Mouse (Mus musculus): ENCODE results near the gene Zfp827. TPM values are rescaled to one million over a fixed set of nuclear protein-coding genes. Genes with fewer than 3 reads are reported as not detected.

The Zfp827 gene
- polyA plus RNA-seq, 1 experiment from 2014 or later = 13.2 TPM

GRCm38 (mm10) chr8:79073311-79073710 lies 45.1 kb downstream of the Zfp827 start:
- Histone ChIP-seq H3K4me1 (peaks cover 3% of the 10 kb centered on the region), H3K4me3 (replicated peaks) (no peak overlapping the region), H3K9me3 (no peaks in the 10 kb centered on the region), H3K27ac (no peak overlapping the region), H3K9ac (no peak overlapping the region), H3K36me3 (replicated peaks) (peaks cover 50% of the 10 kb centered on the region), H3K4me2 (no peak overlapping the region), H3K27me3 (no peaks in the 10 kb centered on the region)
- no peak for ATAC-seq (ENCODE audit: low FRiP score)
- WGBS = 90% methylated on average over 3 of the region's 3 CpGs

GRCm38 (mm10) chr8:79074986-79075385 lies 46.7 kb downstream of the Zfp827 start:
- WGBS = 95% methylated on average over 9 of the region's 9 CpGs
- no peak overlapping the region for H3K9ac ChIP-seq
- no peak overlapping the region for H3K4me3 ChIP-seq (replicated peaks)
- no peak overlapping the region for H3K4me2 ChIP-seq
- peaks cover 47% of the 10 kb centered on the region for H3K36me3 ChIP-seq (replicated peaks)
- no peak overlapping the region for H3K27ac ChIP-seq
- no peaks in the 10 kb centered on the region for H3K27me3 ChIP-seq
- H3K4me1 ChIP-seq = peaks cover 19% of the 10 kb centered on the region
- H3K9me3 ChIP-seq = no peaks in the 10 kb centered on the region
- ATAC-seq (ENCODE audit: low FRiP score) = no peak

- no peak for ATAC-seq (ENCODE audit: low FRiP score)
- WGBS = 88% methylated on average over 5 of the region's 5 CpGs
- Histone ChIP-seq H3K36me3 (replicated peaks) (peaks cover 35% of the 10 kb centered on the region), H3K27ac (no peak overlapping the region), H3K27me3 (no peaks in the 10 kb centered on the region), H3K4me3 (replicated peaks) (no peak overlapping the region), H3K9ac (no peak overlapping the region), H3K4me2 (no peak overlapping the region), H3K4me1 (peaks cover 21% of the 10 kb centered on the region), H3K9me3 (no peaks in the 10 kb centered on the region)
Measured at GRCm38 (mm10) chr8:79077256-79077655, 49.0 kb downstream of the Zfp827 start.

- Histone ChIP-seq H3K9me3 (no peaks in the 10 kb centered on the region), H3K27me3 (no peaks in the 10 kb centered on the region), H3K36me3 (replicated peaks) (peaks cover 33% of the 10 kb centered on the region), H3K27ac (peak overlapping the region; percentile 65), H3K4me2 (0 out of 2 replicates have a peak overlapping the region, but pooled peaks have one; percentile 1), H3K4me3 (replicated peaks) (no peak overlapping the region), H3K4me1 (peaks cover 21% of the 10 kb centered on the region), H3K9ac (peak overlapping the region; percentile 13; the same call in 1 of the 2 replicates)
- 20% methylated on average over 11 of the region's 11 CpGs for WGBS
- ATAC-seq (ENCODE audit: low FRiP score) = peak; percentile 76
Measured at GRCm38 (mm10) chr8:79078556-79079195, 50.4 kb downstream of the Zfp827 start.

GRCm38 (mm10) chr8:79079196-79079561 lies 50.9 kb downstream of the Zfp827 start:
- H3K27ac ChIP-seq = peak overlapping the region; percentile 33; the same call in 1 of the 2 replicates
- no peaks in the 10 kb centered on the region for H3K27me3 ChIP-seq
- peaks cover 21% of the 10 kb centered on the region for H3K4me1 ChIP-seq
- H3K4me2 ChIP-seq = 0 out of 2 replicates have a peak overlapping the region, but pooled peaks have one; percentile 1
- ATAC-seq (ENCODE audit: low FRiP score) = no peak
- H3K9ac ChIP-seq = no peak overlapping the region
- peaks cover 33% of the 10 kb centered on the region for H3K36me3 ChIP-seq (replicated peaks)
- WGBS = 66% methylated on average over 3 of the region's 3 CpGs
- H3K9me3 ChIP-seq = no peaks in the 10 kb centered on the region
- H3K4me3 ChIP-seq (replicated peaks) = no peak overlapping the region

GRCm38 (mm10) chr8:79080096-79080739 lies 52.0 kb downstream of the Zfp827 start:
- H3K27me3 ChIP-seq = no peaks in the 10 kb centered on the region
- no peak overlapping the region for H3K4me3 ChIP-seq (replicated peaks)
- H3K4me2 ChIP-seq = no peak overlapping the region
- ATAC-seq (ENCODE audit: low FRiP score) = no peak
- H3K9ac ChIP-seq = no peak overlapping the region
- H3K4me1 ChIP-seq = peaks cover 21% of the 10 kb centered on the region
- H3K36me3 ChIP-seq (replicated peaks) = peaks cover 25% of the 10 kb centered on the region
- WGBS = 79% methylated on average over 6 of the region's 6 CpGs
- no peak overlapping the region for H3K27ac ChIP-seq
- H3K9me3 ChIP-seq = no peaks in the 10 kb centered on the region

GRCm38 (mm10) chr8:79081333-79081732 lies 53.1 kb downstream of the Zfp827 start:
- Histone ChIP-seq H3K4me3 (replicated peaks) (no peak overlapping the region), H3K4me2 (no peak overlapping the region), H3K4me1 (peaks cover 21% of the 10 kb centered on the region), H3K9me3 (no peaks in the 10 kb centered on the region), H3K9ac (no peak overlapping the region), H3K36me3 (replicated peaks) (peaks cover 15% of the 10 kb centered on the region), H3K27me3 (no peaks in the 10 kb centered on the region), H3K27ac (no peak overlapping the region)
- WGBS = 96% methylated on average over 4 of the region's 4 CpGs
- ATAC-seq (ENCODE audit: low FRiP score) = no peak

GRCm38 (mm10) chr8:79081955-79082354 lies 53.7 kb downstream of the Zfp827 start:
- no peaks in the 10 kb centered on the region for H3K9me3 ChIP-seq
- WGBS = 86% methylated on average over 10 of the region's 10 CpGs

GRCm38 (mm10) chr8:79083461-79084358 lies 55.5 kb downstream of the Zfp827 start:
- no peak overlapping the region for H3K4me3 ChIP-seq (replicated peaks)
- no peak for ATAC-seq (ENCODE audit: low FRiP score)
- 81% methylated on average over 18 of the region's 18 CpGs for WGBS
- no peaks in the 10 kb centered on the region for H3K27me3 ChIP-seq
- H3K27ac ChIP-seq = no peak overlapping the region
- no peak overlapping the region for H3K4me2 ChIP-seq
- H3K36me3 ChIP-seq (replicated peaks) = peaks cover 24% of the 10 kb centered on the region
- H3K4me1 ChIP-seq = peaks cover 15% of the 10 kb centered on the region
- no peaks in the 10 kb centered on the region for H3K9me3 ChIP-seq
- no peak overlapping the region for H3K9ac ChIP-seq

More at GRCm38 (mm10) chr8:79081955-79082354, 53.7 kb downstream of the Zfp827 start:
- no peak for ATAC-seq (ENCODE audit: low FRiP score)
- Histone ChIP-seq H3K9ac (no peak overlapping the region), H3K4me3 (replicated peaks) (no peak overlapping the region), H3K4me2 (no peak overlapping the region), H3K27ac (no peak overlapping the region), H3K27me3 (no peaks in the 10 kb centered on the region), H3K4me1 (peaks cover 21% of the 10 kb centered on the region), H3K36me3 (replicated peaks) (peaks cover 20% of the 10 kb centered on the region)

GRCm38 (mm10) chr8:79084359-79084820 lies 56.2 kb downstream of the Zfp827 start:
- no peak for ATAC-seq (ENCODE audit: low FRiP score)
- H3K9me3 ChIP-seq = no peaks in the 10 kb centered on the region
- no peak overlapping the region for H3K4me2 ChIP-seq
- H3K27ac ChIP-seq = no peak overlapping the region
- WGBS = 88% methylated on average over 3 of the region's 3 CpGs
- H3K4me3 ChIP-seq (replicated peaks) = no peak overlapping the region
- H3K36me3 ChIP-seq (replicated peaks) = peaks cover 31% of the 10 kb centered on the region
- peaks cover 8% of the 10 kb centered on the region for H3K4me1 ChIP-seq
- no peak overlapping the region for H3K9ac ChIP-seq
- H3K27me3 ChIP-seq = no peaks in the 10 kb centered on the region

- Histone ChIP-seq H3K4me3 (replicated peaks) (no peak overlapping the region), H3K4me2 (no peak overlapping the region), H3K4me1 (peaks cover 4% of the 10 kb centered on the region; the same call in 1 of the 2 replicates), H3K9me3 (no peaks in the 10 kb centered on the region), H3K36me3 (replicated peaks) (peaks cover 24% of the 10 kb centered on the region), H3K27me3 (no peaks in the 10 kb centered on the region), H3K9ac (no peak overlapping the region), H3K27ac (no peak overlapping the region)
- no peak for ATAC-seq (ENCODE audit: low FRiP score)
- WGBS = 97% methylated on average over 4 of the region's 4 CpGs
Measured at GRCm38 (mm10) chr8:79094422-79094821, 66.2 kb downstream of the Zfp827 start.

GRCm38 (mm10) chr8:79095162-79095561 lies 66.9 kb downstream of the Zfp827 start:
- no peak overlapping the region for H3K4me2 ChIP-seq
- ATAC-seq (ENCODE audit: low FRiP score) = no peak
- no peak overlapping the region for H3K4me3 ChIP-seq (replicated peaks)
- H3K9ac ChIP-seq = no peak overlapping the region
- H3K9me3 ChIP-seq = no peaks in the 10 kb centered on the region
- WGBS = 94% methylated on average over 7 of the region's 7 CpGs
- H3K27ac ChIP-seq = no peak overlapping the region
- no peaks in the 10 kb centered on the region for H3K27me3 ChIP-seq
- peaks cover 19% of the 10 kb centered on the region for H3K36me3 ChIP-seq (replicated peaks)
- peaks cover 4% of the 10 kb centered on the region; the same call in 1 of the 2 replicates for H3K4me1 ChIP-seq
